Mouse (Mus musculus) ES-Bruce4 (cell line): Measurements from ENCODE around the gene Baz2b. TPM values are rescaled to one million over a fixed set of nuclear protein-coding genes. Genes with fewer than 3 reads are reported as not detected.

Source experiments
- H3K27ac ChIP-seq: 2 replicates; pipeline ENCODE4 v1.5.1; 2012; ENCODE audit warnings: low read length, inconsistent platforms; ENCODE audit not compliant: insufficient read depth
- H3K27me3 ChIP-seq: 2 replicates; pipeline ENCODE4 v1.6.1; 2012; ENCODE audit warnings: mild to moderate bottlenecking, low read length, inconsistent platforms; ENCODE audit not compliant: control insufficient read depth, poor library complexity, insufficient read depth, severe bottlenecking
- H3K36me3 ChIP-seq: 2 replicates; pipeline ENCODE4 v1.6.1; 2012; ENCODE audit warnings: inconsistent platforms, mild to moderate bottlenecking, low read length, moderate library complexity; ENCODE audit not compliant: control insufficient read depth, poor library complexity, insufficient read depth, severe bottlenecking
- H3K4me1 ChIP-seq: one replicate; pipeline ENCODE4 v1.8.1; 2011; ENCODE audit warnings: low read length; ENCODE audit not compliant: control insufficient read depth, insufficient read depth
- H3K4me3 ChIP-seq: 2 replicates; pipeline ENCODE4 v1.5.1; 2011; ENCODE audit warnings: low read depth, mild to moderate bottlenecking, low read length
- H3K9ac ChIP-seq: 2 replicates; pipeline ENCODE4 v1.6.1; 2012; ENCODE audit warnings: low read depth, mild to moderate bottlenecking, inconsistent platforms; ENCODE audit not compliant: poor library complexity, severe bottlenecking
- H3K9me3 ChIP-seq: replicated peaks from 2 replicates; pipeline ENCODE4 v1.6.1; 2012; ENCODE audit warnings: mild to moderate bottlenecking, low read length, inconsistent platforms; ENCODE audit not compliant: control insufficient read depth, poor library complexity, insufficient read depth, severe bottlenecking
- CTCF ChIP-seq: IDR thresholded peaks from one replicate; pipeline ENCODE4 v1.8.1; 2011; ENCODE audit warnings: low read depth, low read length
- EP300 ChIP-seq: IDR thresholded peaks from 2 replicates; pipeline ENCODE4 v1.6.1; 2011; ENCODE audit warnings: low read depth, low read length; ENCODE audit not compliant: insufficient read depth
- POLR2A ChIP-seq: IDR thresholded peaks from one replicate; pipeline ENCODE4 v1.8.1; 2011; ENCODE audit warnings: low read length; ENCODE audit not compliant: insufficient read depth
- polyA plus RNA-seq: library from polyadenylated mRNA; stranded (reverse); fragments of >200 nt; gene quantifications from 2 replicates; pipeline ENCODE4 v1.2.4, GENCODE M21; 2011; ENCODE audit warnings: low read depth; ENCODE audit not compliant: missing spikeins, insufficient read depth, insufficient read length

The Baz2b gene
- polyA plus RNA-seq, 1 experiment, result 43.2 TPM

DNA sequence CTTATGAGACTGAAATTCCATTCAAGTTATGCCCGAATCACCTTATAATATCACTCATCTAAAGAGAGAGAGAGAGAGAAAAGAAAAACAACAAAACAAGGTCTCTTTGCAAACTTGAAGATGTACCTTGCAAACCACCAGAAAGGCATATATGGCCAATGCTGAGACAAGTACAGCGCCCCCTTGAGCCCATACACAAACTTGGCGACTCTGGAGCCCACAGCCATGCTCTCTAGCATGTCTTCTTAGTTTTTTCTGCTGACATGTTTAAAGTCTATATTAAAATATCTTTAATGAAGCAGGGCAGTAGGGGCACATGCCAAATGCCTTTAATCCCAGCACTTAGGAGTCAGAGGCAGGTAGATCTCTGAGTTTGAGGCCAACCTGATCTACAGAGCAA, 36.4 kb downstream of the Baz2b start:
- peaks cover 5% of the 10 kb centered on the region; the same call in 1 of the 2 replicates for H3K9me3 ChIP-seq
- H3K36me3 ChIP-seq, result no peaks in the 10 kb centered on the region
- no peaks in the 10 kb centered on the region for H3K4me1 ChIP-seq
- no peak overlapping the region for H3K9ac ChIP-seq
- H3K27me3 ChIP-seq, result no peaks in the 10 kb centered on the region
- H3K27ac ChIP-seq, result no peak overlapping the region
- no peak overlapping the region for H3K4me3 ChIP-seq
- TF ChIP-seq CTCF (peak; percentile 38), POLR2A (no peak)

DNA sequence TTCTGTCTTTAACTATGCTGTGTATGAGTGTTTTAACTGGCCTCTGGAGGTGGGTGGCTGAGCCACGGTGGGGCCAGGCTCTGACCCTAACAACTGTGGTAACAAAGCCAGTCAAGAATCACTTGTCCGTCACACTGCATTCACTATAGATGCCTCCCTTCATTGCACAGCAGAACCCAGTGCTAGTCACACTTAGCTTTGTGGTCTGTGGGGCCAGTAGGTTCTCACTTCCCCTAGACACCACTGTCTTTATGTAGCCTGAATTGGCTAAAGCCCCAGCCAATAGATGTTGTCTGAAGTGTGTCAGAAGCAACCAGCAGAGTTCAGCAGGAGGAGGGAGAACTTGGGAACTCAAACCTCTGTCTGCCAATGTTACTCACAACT, 37.1 kb downstream of the Baz2b start:
- TF ChIP-seq POLR2A (no peak), EP300 (no peak), CTCF (no peak)
- no peak overlapping the region for H3K9ac ChIP-seq
- no peaks in the 10 kb centered on the region for H3K4me1 ChIP-seq
- peaks cover 5% of the 10 kb centered on the region; the same call in 1 of the 2 replicates for H3K9me3 ChIP-seq
- no peaks in the 10 kb centered on the region for H3K27me3 ChIP-seq
- no peaks in the 10 kb centered on the region for H3K36me3 ChIP-seq
- H3K27ac ChIP-seq, result no peak overlapping the region
- no peak overlapping the region for H3K4me3 ChIP-seq

DNA sequence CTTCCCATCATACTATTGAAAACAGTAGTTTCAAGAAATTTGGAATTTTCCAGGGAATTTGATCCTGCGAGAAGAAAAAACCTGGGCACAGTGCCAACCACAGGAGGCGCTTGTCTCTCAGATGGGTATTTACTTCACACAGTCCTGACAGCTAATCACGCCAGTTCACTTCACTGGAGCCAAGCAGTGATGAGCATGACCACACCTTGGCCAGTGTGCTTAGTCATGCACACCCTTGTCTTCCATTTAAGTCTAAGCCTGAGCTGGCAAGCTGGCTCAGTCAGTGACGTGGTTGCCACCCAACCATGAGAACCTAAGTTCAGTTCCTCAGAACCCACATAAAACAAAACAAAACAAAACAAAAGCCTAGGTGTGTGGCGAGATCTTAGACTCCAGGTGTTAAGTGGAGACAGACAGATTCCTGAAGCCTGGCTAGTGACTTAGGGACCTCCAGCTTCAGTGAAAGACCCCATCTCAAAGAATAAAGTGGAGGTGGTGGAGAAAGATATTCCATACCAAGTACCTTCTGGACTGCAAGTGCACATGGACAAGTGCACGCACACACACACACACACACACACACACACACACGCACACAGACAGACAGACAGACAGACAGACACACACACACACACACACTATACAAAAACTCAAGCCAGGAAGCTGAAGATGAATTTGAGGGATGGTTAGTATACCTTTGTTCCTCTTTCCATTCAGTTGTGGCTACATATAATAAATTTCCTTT, 37.7 kb downstream of the Baz2b start:
- Histone ChIP-seq H3K9me3 (peaks cover 5% of the 10 kb centered on the region; the same call in 1 of the 2 replicates), H3K36me3 (no peaks in the 10 kb centered on the region), H3K27me3 (no peaks in the 10 kb centered on the region), H3K27ac (no peak overlapping the region), H3K4me3 (no peak overlapping the region), H3K9ac (no peak overlapping the region), H3K4me1 (no peaks in the 10 kb centered on the region)
- no peak for TF ChIP-seq CTCF

- H3K27me3 ChIP-seq, result no peaks in the 10 kb centered on the region
- no peak overlapping the region for H3K27ac ChIP-seq
- no peaks in the 10 kb centered on the region for H3K36me3 ChIP-seq
- no peaks in the 10 kb centered on the region for H3K9me3 ChIP-seq
- no peak overlapping the region for H3K9ac ChIP-seq
- H3K4me1 ChIP-seq, result no peaks in the 10 kb centered on the region
- TF ChIP-seq CTCF (no peak), EP300 (no peak), POLR2A (no peak)
- no peak overlapping the region for H3K4me3 ChIP-seq
These were observed 42.8 kb downstream of the Baz2b start for GRCm38 (mm10) chr2:60166878-60167277.

- Histone ChIP-seq H3K4me3 (no peak overlapping the region), H3K9me3 (no peaks in the 10 kb centered on the region), H3K36me3 (no peaks in the 10 kb centered on the region), H3K27me3 (no peaks in the 10 kb centered on the region), H3K4me1 (no peaks in the 10 kb centered on the region), H3K27ac (no peak overlapping the region), H3K9ac (no peak overlapping the region)
- TF ChIP-seq POLR2A (no peak), EP300 (no peak), CTCF (no peak)
These were observed 44.0 kb downstream of the Baz2b start for GRCm38 (mm10) chr2:60165679-60166078.

GRCm38 (mm10) chr2:60163744-60164143, 45.9 kb downstream of the Baz2b start:
- H3K27me3 ChIP-seq, result no peaks in the 10 kb centered on the region
- H3K9me3 ChIP-seq, result no peaks in the 10 kb centered on the region
- TF ChIP-seq CTCF (no peak), POLR2A (no peak), EP300 (no peak)
- no peak overlapping the region for H3K27ac ChIP-seq
- H3K9ac ChIP-seq, result no peak overlapping the region
- H3K36me3 ChIP-seq, result no peaks in the 10 kb centered on the region
- H3K4me3 ChIP-seq, result no peak overlapping the region
- no peaks in the 10 kb centered on the region for H3K4me1 ChIP-seq
